Mouse (Mus musculus): Measurements from ENCODE around the gene Il2ra.
A peak's percentile ranks its signal among the peaks of the same experiment; 100 is the strongest.

GRCm38 (mm10) chr2:11664367-11664766 is 21.8 kb downstream of the Il2ra start:
- TF ChIP-seq CTCF (IDR thresholded peaks at IDR 0.05; ENCODE audit: low read depth) (peak; percentile 40; the same call in 1 of the 2 replicates), EP300 (IDR thresholded peaks at IDR 0.05; ENCODE audit: low read depth) (no peak)
